Mouse (Mus musculus) erythroblast, embryonic 14.5 days (primary cell): Measurements from ENCODE around the gene Pax5.

Source experiments
- GATA1 ChIP-seq: IDR thresholded peaks from 2 replicates; pipeline ENCODE4 v1.6.1; 2012; ENCODE audit warnings: low read length, inconsistent platforms, mixed read lengths
- TAL1 ChIP-seq: IDR thresholded peaks from 3 replicates; pipeline ENCODE4 v1.6.1; 2012; ENCODE audit warnings: low read length, inconsistent platforms, mixed read lengths

- TF ChIP-seq GATA1 (no peak), TAL1 (no peak)
Observed at GRCm38 (mm10) chr4:44543880-44544279, 166.4 kb downstream of the Pax5 start.
